Mouse (Mus musculus) testis, adult 2 months (tissue): ENCODE measurements at regions not wholly inside any gene's neighbourhood (a gene's known extent, or its start where the extent isn't known, plus 50 kb on each side); places are given as distances from the start of the nearest gene placed in this dataset.

Experiments used
- CTCF ChIP-seq: fragments of 200-500 bp; IDR thresholded peaks from 2 replicates; pipeline ENCODE4 v1.5.1; 2012; ENCODE audit warnings: low read depth, mild to moderate bottlenecking, inconsistent platforms, low read length, moderate library complexity; ENCODE audit not compliant: control insufficient read depth, insufficient read depth, insufficient replicate concordance
- POLR2A ChIP-seq: fragments of 200-500 bp; IDR thresholded peaks from 2 replicates; pipeline ENCODE4 v1.6.1; 2012; ENCODE audit warnings: low read depth, mild to moderate bottlenecking, inconsistent platforms, low read length, moderate library complexity; ENCODE audit not compliant: control insufficient read depth

- TF ChIP-seq CTCF (no peak), POLR2A (no peak)
These were observed 215.3 kb downstream of the Olfr1505 start for GRCm38 (mm10) chr19:14128397-14129209.
